Mouse (Mus musculus) small intestine, adult 2 months (tissue): ENCODE measurements around the gene Ttc9.

Source experiments
- CTCF ChIP-seq: fragments of 200-500 bp; IDR thresholded peaks from 2 replicates; pipeline ENCODE4 v1.5.1; 2012; ENCODE audit warnings: low read depth, mild to moderate bottlenecking, control low read depth, inconsistent platforms, low read length, moderate library complexity, mixed read lengths; ENCODE audit not compliant: insufficient replicate concordance, insufficient read length; ENCODE audit errors: extremely low read depth
- POLR2A ChIP-seq: fragments of 200-500 bp; IDR thresholded peaks from 2 replicates; pipeline ENCODE4 v1.6.1; 2012; ENCODE audit warnings: low read depth, mild to moderate bottlenecking, control low read depth, inconsistent platforms, low read length, moderate library complexity

DNA sequence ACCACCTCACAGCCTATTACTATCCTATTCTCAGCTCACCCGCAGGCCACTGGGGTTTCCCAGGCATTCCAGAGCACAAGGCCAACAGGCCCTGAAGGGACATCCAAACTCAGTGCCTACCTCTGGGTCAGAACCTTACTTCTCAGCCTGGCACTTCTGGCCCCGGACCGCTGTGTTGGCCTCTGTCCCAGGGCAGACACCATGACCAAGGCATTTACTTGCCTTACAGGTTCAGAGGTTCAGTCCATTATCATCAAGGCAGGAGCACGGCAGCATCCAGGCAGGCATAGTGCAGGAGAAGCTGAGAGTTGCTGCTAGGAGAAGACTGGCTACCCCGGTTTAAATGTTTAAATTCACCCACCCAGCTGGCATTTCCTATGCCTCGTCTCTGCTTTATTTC lies 53.0 kb downstream of the Ttc9 start:
- TF ChIP-seq CTCF (no peak), POLR2A (no peak)
